Mouse (Mus musculus) retina, postnatal 1 day (tissue): ENCODE data around the gene Pcx.

ENCODE experiments used
- DNase-seq: peaks from one replicate; pipeline ENCODE4 v3.0.0-alpha.2; 2012

Pcx gene

DNA sequence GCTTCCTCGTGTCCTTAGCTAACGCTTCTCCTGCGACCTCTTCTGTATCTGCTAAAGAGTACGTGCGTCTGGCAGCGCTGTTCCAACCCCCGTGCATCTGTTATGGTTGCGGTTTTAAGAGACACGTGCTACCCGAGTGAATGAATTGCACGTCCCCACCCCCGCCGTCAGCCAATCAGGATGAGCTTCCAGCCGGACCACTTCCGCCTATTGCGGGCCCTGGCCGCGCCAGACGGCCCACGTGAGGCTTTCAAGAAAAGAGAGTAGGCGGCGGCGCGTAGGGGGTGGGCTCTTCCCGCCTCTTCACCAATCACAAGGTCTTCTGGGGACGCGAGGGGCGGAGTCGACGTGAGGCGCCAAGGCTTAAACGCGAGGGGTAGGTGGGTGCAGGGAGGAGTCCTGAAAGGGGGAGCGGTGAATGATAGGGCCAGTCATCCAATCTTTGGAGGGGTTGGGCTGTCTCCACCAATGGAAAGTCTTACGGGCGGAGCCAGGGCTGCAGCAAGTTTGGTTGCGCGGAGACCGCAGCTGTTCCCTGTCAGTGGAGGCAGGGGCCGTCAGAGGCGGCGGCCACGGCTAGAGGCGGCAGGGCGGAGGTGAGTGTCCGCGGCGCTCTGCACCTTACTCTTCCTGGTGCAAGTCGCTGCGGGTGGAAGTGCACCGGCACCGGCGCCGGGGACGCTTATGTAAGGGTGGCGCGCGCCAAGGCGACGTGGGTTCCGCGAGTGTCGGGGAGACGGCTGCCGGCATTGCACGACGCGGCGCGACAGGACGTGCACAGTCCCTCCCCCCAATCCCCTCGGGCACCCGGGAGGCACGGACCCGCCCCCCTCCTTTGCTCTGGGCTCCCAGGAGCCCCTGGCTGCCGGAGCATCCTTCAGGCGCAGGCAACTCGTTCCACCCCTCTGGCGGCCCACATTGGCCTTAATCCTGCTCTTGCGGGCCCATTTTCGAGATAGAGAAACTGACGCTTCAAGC, at the start of gene Pcx:
TSS of gene Pcx (plus strand) at position 487 of the 978 bp plus-strand sequence.
- peak; percentile 100 for DNase-seq

DNA sequence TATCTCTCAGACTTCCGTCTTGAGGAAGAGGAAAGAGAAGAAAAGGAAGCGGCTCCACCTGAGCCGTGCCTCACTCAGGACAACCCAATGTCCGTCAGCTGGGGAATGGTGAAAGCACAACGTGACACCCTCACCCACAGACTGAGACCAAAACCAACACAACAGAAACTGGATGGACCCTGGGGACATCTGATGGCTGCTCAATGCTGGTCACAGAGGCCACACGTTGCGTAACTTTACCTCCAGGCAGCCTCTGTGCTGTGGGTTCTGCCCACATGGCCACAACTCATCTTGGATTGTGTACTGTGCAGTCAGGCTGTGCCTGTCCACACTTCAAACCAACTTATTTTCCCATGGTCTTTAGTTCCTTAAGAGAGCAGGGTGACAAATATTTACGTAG, 48.3 kb upstream of the Pcx start:
- DNase-seq = no peak

DNA sequence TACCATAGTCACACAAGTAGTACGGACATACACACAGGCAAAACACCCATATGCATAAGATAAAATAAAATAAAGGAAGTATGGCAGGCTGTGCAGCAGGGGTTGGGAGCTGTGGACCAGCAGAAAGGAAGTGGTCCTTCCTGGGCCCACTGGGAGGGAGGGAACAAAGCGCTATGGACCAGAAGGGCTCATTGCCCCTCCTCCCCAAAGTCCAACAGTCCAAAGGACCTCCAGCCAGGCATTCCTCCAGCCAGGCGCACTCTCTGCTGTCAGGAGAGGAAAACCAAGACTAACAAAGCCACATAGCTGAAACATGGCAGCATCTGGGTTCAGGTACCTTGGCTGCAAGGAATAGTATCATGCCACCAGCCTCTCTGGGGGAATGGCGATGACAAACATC, 45.6 kb upstream of the Pcx start:
- no peak for DNase-seq

DNA sequence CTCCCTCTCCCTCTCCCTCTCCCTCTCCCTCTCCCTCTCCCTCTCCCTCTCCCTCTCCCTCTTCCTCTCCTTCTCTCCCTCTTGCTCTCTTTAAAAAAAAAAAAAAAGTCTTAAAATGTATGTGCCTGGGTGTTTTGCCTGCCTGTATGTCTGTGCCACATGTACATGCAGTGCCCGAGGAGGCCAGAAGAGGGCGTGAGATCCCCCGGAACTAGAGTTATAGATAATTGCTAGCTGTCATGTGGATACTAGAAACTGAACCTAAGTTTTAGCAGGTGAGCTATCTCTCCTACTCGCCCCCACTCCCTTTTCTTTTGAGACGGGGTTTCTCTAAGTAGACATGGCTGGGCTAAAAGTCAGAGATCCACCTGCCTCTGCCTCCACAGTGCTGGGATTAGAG, 41.9 kb upstream of the Pcx start:
- no peak for DNase-seq

DNA sequence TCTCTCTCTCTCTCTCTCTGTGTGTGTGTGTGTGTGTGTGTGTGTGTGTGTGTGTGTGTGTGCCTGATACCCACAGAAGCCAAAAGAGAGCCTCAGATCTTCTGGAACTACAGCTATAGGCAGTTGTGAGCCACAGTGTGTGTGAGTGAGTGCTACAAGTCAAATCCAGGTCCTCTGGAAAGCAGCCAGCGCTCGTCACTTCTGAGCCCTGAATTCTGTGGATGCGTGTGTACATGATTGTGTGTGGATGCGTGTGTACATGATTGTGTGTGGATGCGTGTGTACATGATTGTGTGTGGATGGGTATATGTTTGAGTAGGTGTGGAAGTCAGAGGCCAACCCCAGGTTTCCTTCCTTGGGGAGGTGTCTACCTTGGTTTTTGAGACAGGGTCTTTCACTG, 36.7 kb upstream of the Pcx start:
- DNase-seq = no peak

DNA sequence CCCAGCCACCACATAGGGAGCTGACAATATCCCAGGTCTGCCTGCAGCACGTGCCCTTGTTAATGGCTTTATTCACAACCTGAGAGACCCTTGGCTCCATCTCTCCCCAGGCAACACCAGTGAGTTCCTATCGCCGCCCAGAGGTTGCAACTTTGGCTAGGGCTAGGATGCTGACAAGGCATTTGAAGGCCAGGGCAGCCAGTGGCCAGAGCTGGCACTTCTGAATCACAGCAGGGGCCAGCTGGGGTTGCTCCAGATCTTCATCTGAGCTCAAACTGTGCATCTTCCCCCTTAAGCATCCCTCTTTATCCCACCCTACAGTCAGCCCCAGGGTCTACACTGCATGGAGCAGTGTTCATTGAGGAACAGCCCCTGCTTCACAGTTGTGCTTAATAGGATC, 35.5 kb upstream of the Pcx start:
- no peak for DNase-seq

DNA sequence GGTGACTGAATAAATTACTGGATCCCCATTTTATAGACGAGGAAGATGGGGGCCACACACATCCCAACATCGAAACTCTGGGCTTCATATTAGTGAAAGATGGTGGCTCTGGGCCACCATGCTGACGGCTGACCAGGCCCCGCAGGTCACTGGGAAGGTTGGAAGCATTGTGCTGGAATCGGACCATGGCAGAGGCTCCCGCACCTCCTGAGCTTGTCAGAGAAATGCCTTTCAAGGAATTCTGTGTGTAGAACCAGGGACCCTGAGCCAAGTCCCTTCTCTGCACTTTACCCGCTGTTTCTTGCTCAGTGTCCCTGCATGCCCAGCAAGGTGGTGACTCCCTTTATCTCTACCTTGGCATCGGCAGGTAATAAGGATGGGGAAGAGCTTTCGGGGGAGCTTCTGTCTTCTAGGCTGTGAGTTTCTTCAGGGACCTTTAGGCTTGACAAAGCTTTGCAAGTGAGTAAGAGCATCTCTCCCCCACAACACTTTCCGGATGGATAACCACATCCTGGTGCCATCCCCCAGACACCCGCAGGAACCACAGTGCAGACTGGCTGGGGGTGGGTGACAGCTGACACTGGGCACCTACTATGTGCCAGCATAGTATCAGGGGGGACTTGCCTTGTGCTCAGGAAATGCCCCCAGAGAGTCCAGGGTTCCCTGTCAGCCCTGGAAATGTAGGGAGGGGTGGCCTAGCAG, 34.9 kb upstream of the Pcx start:
- DNase-seq = no peak

DNA sequence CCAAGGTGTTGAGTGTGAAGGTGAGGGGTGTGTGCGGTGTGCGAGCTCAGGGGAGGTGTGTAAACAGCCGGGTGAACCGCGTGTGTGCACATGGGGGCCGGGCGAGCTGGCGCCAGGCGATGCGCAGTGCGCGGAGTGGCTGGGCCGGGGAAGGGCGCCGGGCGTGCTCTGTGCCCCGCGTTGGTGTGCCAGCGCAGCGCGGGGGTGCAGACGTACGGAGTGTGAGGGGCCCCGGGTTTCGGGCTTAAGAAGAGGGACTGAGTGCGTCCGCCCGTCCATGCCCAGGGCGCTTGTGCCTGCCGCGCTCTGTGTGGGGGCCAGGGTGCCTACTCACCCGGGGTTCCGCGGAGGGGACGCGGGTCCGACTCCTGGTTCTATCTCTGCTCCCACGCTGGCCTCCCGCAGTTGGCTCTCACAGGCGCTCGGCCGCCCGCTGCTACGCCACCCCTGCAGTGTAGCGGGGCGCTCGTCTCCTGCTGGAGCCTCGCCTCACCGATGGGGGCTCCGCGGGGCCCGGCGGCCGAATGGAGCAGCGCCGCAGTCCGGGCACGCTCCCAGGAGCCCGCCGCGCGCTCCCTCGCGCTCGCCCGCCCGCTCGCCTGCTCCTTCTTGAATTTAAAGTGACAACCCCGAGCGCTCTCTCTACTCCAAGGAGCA, 33.5 kb upstream of the Pcx start:
- DNase-seq = peak; percentile 65

DNA sequence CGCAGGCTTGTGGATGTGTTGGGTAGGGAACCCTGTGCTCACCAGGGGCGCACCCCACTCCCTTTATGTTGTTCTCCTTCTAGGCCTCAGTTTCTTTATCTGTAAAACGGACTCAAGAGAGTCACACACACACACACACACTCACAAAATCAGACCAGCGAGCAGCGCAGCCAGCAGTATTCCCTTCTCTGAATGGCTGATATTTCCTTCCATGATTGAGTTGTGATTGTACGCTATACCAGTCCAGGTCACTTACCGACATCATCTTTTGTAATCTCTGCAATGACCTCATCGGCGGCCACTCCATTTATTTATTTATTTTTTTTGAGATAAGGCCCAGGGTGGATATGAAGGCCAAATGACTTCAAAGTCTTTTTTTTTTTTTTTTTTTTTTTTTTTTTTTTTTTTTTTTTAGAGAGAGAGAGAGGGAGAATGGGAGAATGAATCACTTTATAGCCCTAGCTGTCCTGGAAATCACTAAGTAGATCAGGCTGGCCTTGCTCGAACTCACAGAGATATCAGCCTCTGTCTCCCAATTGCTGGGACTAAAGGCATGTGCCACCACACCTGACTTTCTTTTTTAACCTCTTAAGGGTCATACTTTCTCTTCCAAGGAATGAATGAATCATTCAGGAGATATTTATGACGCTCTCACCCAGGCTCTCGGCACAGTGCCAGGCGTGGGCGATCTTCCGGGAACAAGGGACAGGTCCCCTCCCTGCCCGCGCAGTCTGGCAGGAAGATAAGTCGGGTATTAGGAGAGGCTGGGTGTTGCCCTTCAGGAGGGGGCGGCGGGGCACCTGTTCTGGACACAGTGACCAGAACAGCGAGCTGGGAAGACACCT, 32.7 kb upstream of the Pcx start, which contains the start of gene Syt12:
TSS of gene Syt12 (minus strand) at position 103 of the 845 bp plus-strand sequence.
- peak; percentile 24 for DNase-seq

DNA sequence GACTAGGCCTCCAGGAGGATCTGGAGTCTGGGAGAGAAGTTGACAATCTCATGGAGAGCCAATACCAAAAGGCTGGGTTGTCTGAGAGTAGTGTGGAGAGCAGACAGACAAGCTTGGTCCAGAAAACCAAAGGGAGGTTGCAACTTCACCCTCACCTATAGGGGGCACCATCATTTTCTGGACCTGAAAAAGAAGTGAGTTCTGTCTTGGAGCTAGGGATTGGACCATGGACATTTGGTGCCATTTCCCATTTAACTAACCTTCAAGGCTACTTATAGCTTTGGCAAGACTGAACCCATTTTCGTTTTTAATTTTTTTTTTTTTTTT, 32.1 kb upstream of the Pcx start:
- DNase-seq = peak; percentile 46

DNA sequence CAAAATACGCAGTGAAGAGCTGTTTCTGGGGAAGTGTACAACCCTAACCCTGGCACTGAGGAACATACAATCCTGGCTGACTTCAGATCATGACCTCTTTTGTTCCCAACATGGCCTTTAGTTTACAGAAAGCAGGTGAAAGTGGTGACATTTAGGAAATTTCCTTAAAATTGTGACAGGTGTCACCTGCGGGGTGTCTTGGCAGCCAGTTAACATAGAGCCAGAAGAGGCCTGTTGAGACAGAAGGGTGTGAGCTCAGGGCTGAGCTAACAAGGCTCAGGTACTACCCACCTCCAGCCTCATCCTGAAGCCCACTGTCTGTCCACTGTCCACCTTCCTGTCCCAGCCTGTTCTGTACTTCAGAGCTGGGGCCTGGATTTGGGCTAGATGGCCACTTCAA, 30.2 kb upstream of the Pcx start:
- DNase-seq = no peak

DNA sequence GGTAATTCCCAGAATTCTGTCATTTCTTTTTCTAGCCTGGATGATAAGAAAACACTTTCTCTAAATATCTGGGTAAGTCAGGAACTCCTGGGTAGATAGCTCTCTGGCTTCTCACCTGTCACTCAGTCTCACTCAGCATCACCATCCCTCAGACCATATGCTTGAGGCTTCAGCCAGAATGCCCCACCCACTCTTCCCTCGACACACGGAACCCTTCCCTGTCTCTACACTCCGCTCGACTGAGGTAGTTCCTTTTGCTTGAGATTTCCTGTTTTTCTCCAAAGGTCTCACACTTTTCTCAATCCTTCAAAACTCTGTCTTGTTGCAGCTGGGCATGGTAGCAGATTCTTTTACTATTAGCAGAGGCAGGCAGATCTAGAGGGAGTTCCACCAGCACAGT, 28.9 kb upstream of the Pcx start:
- DNase-seq = no peak

DNA sequence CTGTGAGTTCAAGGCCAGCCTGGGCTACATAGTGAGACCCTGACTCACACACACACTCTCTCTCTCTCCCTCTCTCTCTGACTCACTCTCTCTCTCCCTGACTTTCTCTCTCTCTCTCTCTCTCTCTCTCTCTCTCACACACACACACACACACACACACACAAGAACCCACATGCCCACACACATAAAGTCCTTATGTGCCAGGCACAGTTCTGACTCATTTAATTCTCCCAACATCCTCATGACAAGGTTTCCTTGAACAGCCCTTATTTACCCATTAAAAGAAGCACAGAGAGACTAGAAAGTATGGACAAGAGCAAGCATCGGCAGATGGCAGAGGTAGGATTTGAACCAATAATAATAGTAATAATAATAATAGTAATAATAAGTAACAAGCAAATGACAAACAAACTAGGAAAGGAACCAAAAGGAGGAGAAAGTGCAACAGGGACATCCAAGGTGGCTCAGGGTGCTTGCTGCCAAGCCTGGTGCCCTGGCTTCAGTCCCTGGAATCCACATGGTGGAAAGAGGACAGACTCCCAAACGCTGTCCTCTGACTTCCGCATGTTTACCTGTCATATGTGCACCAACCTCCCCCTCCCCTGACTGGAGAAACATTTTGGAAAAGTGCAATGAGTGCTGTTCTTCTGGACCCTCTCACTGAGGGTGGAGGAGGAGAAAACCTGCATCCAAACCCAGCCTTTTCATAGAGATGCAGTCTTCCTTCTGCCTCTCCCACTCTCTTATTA, 28.0 kb upstream of the Pcx start:
- DNase-seq = no peak

DNA sequence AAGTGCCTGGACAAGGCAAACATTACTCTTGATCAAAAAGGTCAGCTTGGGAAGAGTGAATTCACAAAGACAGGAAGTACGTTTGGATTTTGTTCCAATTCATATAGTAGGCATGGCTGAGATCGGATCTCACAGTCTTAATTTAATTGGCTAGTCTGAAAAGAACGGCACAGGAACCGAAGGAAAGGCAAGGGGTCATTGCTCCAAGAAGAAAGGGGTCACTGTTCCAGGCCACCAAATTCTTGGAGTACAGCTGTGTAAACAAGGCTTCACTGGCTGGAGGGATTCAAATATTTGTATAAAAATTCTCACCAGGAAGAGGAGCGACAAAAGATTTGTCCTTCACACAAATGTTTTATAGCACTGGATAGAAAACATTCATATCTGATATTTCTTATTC, 25.3 kb upstream of the Pcx start:
- DNase-seq = no peak

DNA sequence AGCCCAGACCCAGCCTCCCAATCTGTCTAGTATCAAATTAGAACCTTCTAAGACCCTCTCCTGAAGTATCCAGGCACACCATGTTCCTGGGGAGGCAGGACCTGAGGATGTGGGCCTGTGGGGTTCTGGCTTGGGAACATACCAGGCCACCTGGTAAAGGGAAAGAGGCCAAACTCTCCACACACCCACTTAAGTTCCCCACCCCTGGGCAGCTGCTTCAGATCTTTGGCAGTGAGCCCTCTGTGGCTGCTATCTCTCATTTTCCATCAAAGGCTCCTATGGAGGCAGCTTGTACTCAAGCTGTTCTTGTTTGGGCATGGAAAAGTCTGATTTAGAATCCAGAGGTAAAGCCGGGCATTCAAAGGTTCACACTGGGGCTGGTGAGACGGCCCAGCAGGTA, 22.4 kb upstream of the Pcx start:
- no peak for DNase-seq

DNA sequence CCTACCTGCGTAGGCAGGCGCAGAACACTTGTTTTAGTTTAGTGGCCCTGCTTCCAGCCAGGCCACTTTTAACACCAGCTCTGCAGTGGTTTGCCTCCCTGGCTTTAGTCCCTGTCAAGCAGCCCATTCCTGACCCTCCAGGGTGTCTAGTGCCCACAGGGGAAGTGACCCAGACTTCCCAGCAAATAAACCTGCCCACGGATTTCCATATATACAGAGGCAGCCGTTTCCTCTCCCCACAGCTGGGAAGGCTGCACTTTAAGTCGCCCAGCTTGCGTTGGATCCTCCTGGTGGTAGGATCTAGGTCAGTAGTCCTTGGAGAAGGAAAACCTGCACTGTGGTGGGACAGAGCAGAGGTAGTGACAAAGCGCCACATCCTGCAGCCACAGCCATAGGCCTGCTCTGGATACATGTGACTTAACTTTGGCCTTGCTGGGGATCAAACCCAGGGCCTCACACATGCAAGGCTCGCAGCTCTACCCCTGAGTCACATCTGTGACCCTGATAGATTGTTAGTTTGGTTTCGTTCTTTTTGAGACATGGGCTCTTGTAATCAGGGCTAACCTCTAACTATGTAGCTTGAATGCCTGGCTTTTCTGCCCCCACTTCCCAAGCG, 19.1 kb upstream of the Pcx start:
- DNase-seq = no peak

DNA sequence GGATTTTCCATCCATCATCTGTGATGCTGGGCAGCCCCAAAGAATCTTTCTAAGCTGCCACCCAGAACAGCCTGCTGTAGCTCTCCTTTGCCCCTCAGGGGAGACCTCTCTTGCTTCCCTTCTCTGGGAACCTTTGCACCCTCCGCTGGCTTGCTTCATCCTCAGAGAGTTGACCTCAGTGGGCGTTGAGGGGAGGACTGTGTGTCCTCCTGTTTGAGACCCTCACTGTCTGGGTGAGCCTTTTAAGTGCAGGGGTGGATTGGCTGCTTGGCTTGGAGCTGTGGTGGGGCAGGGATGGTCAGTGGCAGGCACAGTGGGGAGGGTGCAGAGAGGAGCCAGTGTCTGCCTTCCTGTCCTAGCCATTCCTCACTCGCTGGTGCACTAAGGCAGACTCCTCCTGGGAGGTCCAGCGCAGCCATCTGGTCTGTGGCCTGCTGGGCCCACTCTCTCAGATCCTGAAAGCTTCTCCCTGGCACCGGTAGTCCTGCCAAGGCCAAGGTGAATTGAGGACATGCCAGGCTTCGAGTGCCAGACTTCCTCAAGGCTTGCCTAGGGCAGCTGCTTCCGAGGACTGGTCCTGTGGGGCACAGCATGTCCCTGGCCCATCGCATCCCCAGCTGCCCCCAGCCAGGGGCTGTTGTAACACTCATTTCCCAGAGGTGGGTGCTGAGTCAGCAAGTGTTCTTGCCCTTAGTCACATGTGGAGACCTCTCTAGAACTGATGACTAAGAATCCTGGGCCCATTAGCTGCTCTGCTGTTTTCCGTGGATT, 17.6 kb upstream of the Pcx start:
- no peak for DNase-seq

DNA sequence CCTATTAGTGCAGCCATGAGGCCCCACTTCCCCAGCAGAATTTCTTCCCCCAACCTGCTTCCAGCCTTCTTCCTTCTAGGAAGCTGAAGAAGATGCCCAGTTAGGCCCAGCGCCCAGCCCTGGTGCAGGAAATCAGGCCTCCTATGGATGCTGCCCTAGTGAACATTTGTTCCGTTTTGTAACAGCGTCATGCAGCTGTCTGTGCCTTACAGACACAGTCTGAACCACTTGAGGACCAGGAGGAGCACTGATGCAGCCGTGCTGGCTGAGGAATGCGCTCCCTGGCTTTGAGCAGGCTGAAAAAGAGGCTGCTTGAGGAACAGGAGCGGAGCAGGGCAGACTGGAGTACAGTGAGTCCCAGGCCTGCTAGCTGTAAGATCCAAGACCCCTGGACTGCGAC, 15.6 kb upstream of the Pcx start:
- DNase-seq = no peak

DNA sequence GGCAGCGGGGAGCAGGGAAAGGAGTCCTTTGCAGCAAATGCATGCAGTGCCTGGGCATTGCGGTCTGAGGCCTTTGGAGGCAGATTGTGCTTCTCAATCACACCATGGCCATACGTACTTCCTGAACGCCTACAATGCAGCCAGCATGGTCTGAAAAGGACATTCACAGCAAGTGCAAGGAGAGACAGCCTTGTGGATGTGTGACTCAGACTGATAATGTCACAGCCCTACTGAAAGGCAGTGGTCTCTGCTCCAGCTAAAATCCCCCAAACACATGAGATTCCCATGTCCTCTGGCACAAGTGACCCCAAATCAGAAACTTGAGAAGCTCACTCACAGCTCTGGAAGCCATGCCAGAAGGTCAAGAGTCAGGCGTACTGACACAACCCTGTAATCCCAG, 14.5 kb upstream of the Pcx start:
- DNase-seq = no peak

DNA sequence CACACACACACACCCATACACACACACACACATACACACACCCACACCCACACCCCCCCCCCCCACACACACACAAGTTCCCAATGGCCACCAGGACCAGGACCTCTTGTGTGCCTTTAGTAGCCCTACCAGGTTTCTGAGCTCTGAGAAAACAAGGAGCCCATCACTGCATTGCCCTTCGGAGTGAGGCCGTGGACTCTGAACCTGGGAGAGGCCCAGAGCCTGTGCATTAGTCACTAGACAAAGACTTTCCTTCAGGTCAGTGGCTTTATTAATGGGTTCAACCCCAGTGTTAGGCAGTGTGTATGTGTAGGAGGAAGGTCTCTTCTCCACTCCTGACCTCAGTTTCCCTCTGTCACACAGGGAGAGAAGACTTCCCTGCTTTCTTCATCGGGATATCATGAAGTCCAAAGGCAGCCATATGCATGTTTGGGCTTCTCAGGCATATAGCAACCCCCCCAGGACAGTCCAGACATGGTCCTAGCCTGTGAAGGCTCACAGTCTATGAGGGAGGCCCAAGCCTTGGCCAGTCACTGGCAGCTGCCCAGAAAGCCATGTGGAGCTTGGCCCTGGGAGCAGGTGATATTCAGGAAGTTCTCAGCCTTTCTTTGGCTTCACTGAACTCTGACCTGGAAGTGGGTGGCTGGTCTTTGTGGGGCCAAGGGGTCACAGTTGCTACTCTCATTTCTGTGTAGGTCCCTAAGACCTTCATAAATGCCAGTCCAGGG, 13.6 kb upstream of the Pcx start:
- DNase-seq = no peak
